ENCODE assay signal across 7 mouse cellular contexts in genomic region chr10:126957359-126958107, GRCm38 (mm10). TPM values are rescaled to one million over a fixed set of nuclear protein-coding genes. Genes with fewer than 3 reads are reported as not detected.
DNase-seq lines count a peak whose midpoint lies in the region; ATAC-seq and TF ChIP-seq lines count a peak whose summit lies in the region.

No protein-coding gene starts in this region.

- 10% methylated on average over 25 of the region's 25 CpGs for WGBS in heart, adult 2 months
- 4% methylated on average over 25 of the region's 25 CpGs for WGBS in kidney, embryonic 14.5 days
- WGBS in limb, embryonic 13.5 days = 3% methylated on average over 25 of the region's 25 CpGs
- under 1% methylated on average over 25 of the region's 25 CpGs for WGBS in midbrain, embryonic 12.5 days
- 9% methylated on average over 25 of the region's 25 CpGs for WGBS in stomach, postnatal 0 days

- TF ChIP-seq POLR2A in heart, adult 2 months (IDR thresholded peaks at IDR 0.05; ENCODE audit: insufficient read depth, low read depth, low read length) = no peak

- TF ChIP-seq EP300 in heart, adult 2 months (IDR thresholded peaks at IDR 0.05; ENCODE audit: insufficient read depth, low read depth, low read length) = no peak
- no peak for TF ChIP-seq EP300 in stomach, postnatal 0 days (optimal IDR thresholded peaks at IDR 0.05)

- no peaks in the 10 kb centered on the region for H3K79me2 ChIP-seq in heart, adult 2 months (replicated peaks; ENCODE audit: control insufficient read depth, insufficient read depth, low read length)

- H3K9ac ChIP-seq in heart, adult 2 months (ENCODE audit: low read depth, low read length) = peak overlapping the region; percentile 18; the same call in 1 of the 2 replicates
- peak overlapping the region; percentile 8; the same call in 1 of the 2 replicates for H3K9ac ChIP-seq in kidney, embryonic 14.5 days (ENCODE audit: low read depth, low read length)
- H3K9ac ChIP-seq in limb, embryonic 13.5 days = peak overlapping the region; percentile 48
- no peak overlapping the region; the same call in 1 of the 2 replicates for H3K9ac ChIP-seq in midbrain, embryonic 12.5 days (replicated peaks)
- H3K9ac ChIP-seq in stomach, postnatal 0 days (ENCODE audit: low read length) = peak overlapping the region; percentile 38

- H3K27me3 ChIP-seq in heart, adult 2 months (ENCODE audit: control insufficient read depth, insufficient read depth, low read length) = no peaks in the 10 kb centered on the region
- H3K27me3 ChIP-seq in kidney, embryonic 14.5 days (ENCODE audit: control insufficient read depth, insufficient read depth, low read length) = no peaks in the 10 kb centered on the region
- no peaks in the 10 kb centered on the region for H3K27me3 ChIP-seq in limb, embryonic 13.5 days
- peaks cover 50% of the 10 kb centered on the region for H3K27me3 ChIP-seq in midbrain, embryonic 12.5 days
- H3K27me3 ChIP-seq in stomach, postnatal 0 days (ENCODE audit: control insufficient read depth, insufficient read depth, low read length) = no peaks in the 10 kb centered on the region

- H3K4me3 ChIP-seq in heart, adult 2 months = peak overlapping the region; percentile 22; the same call in 1 of the 2 replicates
- H3K4me3 ChIP-seq in kidney, embryonic 14.5 days (ENCODE audit: low read length) = no peak overlapping the region
- peak overlapping the region; percentile 12; the same call in 1 of the 2 replicates for H3K4me3 ChIP-seq in limb, embryonic 13.5 days
- peak overlapping the region; percentile 23 for H3K4me3 ChIP-seq in midbrain, embryonic 12.5 days
- H3K4me3 ChIP-seq in stomach, postnatal 0 days (ENCODE audit: low read depth, low read length) = no peak overlapping the region

- H3K4me2 ChIP-seq in kidney, embryonic 14.5 days (replicated peaks; ENCODE audit: low read depth, low read length) = peak overlapping the region; percentile 26
- peak overlapping the region; percentile 52 for H3K4me2 ChIP-seq in limb, embryonic 13.5 days (replicated peaks)
- peak overlapping the region; percentile 47 for H3K4me2 ChIP-seq in midbrain, embryonic 12.5 days (replicated peaks)
- H3K4me2 ChIP-seq in stomach, postnatal 0 days (replicated peaks; ENCODE audit: low read depth) = peak overlapping the region; percentile 27

- TF ChIP-seq CTCF in heart, adult 2 months (IDR thresholded peaks at IDR 0.05) = no peak
- no peak for TF ChIP-seq CTCF in stomach, postnatal 0 days (IDR thresholded peaks at IDR 0.05; ENCODE audit: low read depth)

- peak; percentile 76 to 77 for DNase-seq in adrenal gland, postnatal 36 days
- peak; percentile 83 for DNase-seq in embryo, embryonic 9.5 days (ENCODE audit: extremely low spot score)
- DNase-seq in heart, adult 2 months = peak; percentile 64 to 65
- peak; percentile 58 for DNase-seq in stomach, postnatal 0 days (ENCODE audit: low spot score)

- no peaks in the 10 kb centered on the region for H3K36me3 ChIP-seq in heart, adult 2 months (ENCODE audit: control insufficient read depth, insufficient read depth, low read length)
- H3K36me3 ChIP-seq in kidney, embryonic 14.5 days (ENCODE audit: control insufficient read depth, insufficient read depth, low read length) = no peaks in the 10 kb centered on the region
- no peaks in the 10 kb centered on the region for H3K36me3 ChIP-seq in limb, embryonic 13.5 days
- no peaks in the 10 kb centered on the region for H3K36me3 ChIP-seq in midbrain, embryonic 12.5 days
- no peaks in the 10 kb centered on the region for H3K36me3 ChIP-seq in stomach, postnatal 0 days (ENCODE audit: control insufficient read depth, insufficient read depth, low read length)

- H3K27ac ChIP-seq in heart, adult 2 months = peak overlapping the region; percentile 40
- peak overlapping the region; percentile 48 for H3K27ac ChIP-seq in kidney, embryonic 14.5 days (ENCODE audit: low read depth, low read length)
- peak overlapping the region; percentile 81 for H3K27ac ChIP-seq in limb, embryonic 13.5 days
- peak overlapping the region; percentile 86 for H3K27ac ChIP-seq in midbrain, embryonic 12.5 days (replicated peaks)
- peak overlapping the region; percentile 87 for H3K27ac ChIP-seq in stomach, postnatal 0 days (replicated peaks)

- peak; percentile 68 for ATAC-seq in kidney, embryonic 14.5 days (ENCODE audit: low FRiP score, low TSS enrichment)
- peak; percentile 74 for ATAC-seq in limb, embryonic 13.5 days (ENCODE audit: low FRiP score, low read depth)
- peak; percentile 97 for ATAC-seq in midbrain, embryonic 12.5 days (ENCODE audit: low FRiP score, low read depth)
- peak; percentile 63 for ATAC-seq in stomach, postnatal 0 days (ENCODE audit: low FRiP score, low TSS enrichment)

- H3K4me1 ChIP-seq in heart, adult 2 months (ENCODE audit: control insufficient read depth, insufficient read depth, low read length) = peaks cover 5% of the 10 kb centered on the region
- H3K4me1 ChIP-seq in kidney, embryonic 14.5 days (ENCODE audit: control insufficient read depth, insufficient read depth, low read length) = peaks cover 24% of the 10 kb centered on the region
- H3K4me1 ChIP-seq in limb, embryonic 13.5 days = peaks cover 44% of the 10 kb centered on the region
- H3K4me1 ChIP-seq in midbrain, embryonic 12.5 days = peaks cover 29% of the 10 kb centered on the region
- 0 out of 2 replicates have a peak, but pooled peaks cover 4% of the 10 kb centered on the region for H3K4me1 ChIP-seq in stomach, postnatal 0 days (replicated peaks; ENCODE audit: control insufficient read depth, insufficient read depth)

- no peaks in the 10 kb centered on the region for H3K9me3 ChIP-seq in kidney, embryonic 14.5 days (ENCODE audit: control insufficient read depth, low read length)
- H3K9me3 ChIP-seq in limb, embryonic 13.5 days = no peaks in the 10 kb centered on the region
- no peaks in the 10 kb centered on the region for H3K9me3 ChIP-seq in midbrain, embryonic 12.5 days
- no peaks in the 10 kb centered on the region for H3K9me3 ChIP-seq in stomach, postnatal 0 days (ENCODE audit: control insufficient read depth, low read length)

- intact Hi-C loops in heart, adult 2 months (cut with DNase I) = no loop called here

RNA-seq across cellular contexts. Expression of gene Ctdsp2, which starts 21.0 kb away (rescaled TPM):
- 100 to 1,000 TPM; 102 to 158 TPM for total RNA-seq in adrenal gland, postnatal 36 days (2021)
- 100 to 1,000 TPM in 1 of 2 experiments, 10 to 100 TPM in 1; 82.2 to 108 TPM for total RNA-seq in heart, adult 2 months (2021)
- 85.6 and 114 TPM in 2 replicates for polyA plus RNA-seq in heart, adult 2 months (2012; rRNA removed)
- polyA plus RNA-seq in kidney, embryonic 14.5 days (2014; fragmentation: Nextera tagmentation; extraction: Ambion mirVana) = 81.1 and 112 TPM in 2 replicates
- polyA plus RNA-seq in limb, embryonic 13.5 days (2015; fragmentation: Nextera tagmentation; extraction: Ambion mirVana) = 78.2 and 78.9 TPM in 2 replicates
- polyA plus RNA-seq in midbrain, embryonic 12.5 days (2016; fragmentation: Nextera tagmentation; extraction: Ambion mirVana) = 40.1 and 45.4 TPM in 2 replicates
- 29.1 and 33.0 TPM in 2 replicates for polyA plus RNA-seq in stomach, postnatal 0 days (2015; fragmentation: Nextera tagmentation; extraction: Ambion mirVana)

RNA-seq across cellular contexts. Expression of gene Avil, which starts 43.0 kb away (rescaled TPM):
- total RNA-seq in adrenal gland, postnatal 36 days (2021) = 1 to 10 TPM; 2.7 to 4.5 TPM
- total RNA-seq in heart, adult 2 months (2021) = under 1 TPM; 0.34 to 0.48 TPM
- 0.26 and 0.29 TPM in 2 replicates for polyA plus RNA-seq in heart, adult 2 months (2012; rRNA removed)
- 0.19 and 0.20 TPM in 2 replicates for polyA plus RNA-seq in kidney, embryonic 14.5 days (2014; fragmentation: Nextera tagmentation; extraction: Ambion mirVana)
- polyA plus RNA-seq in limb, embryonic 13.5 days (2015; fragmentation: Nextera tagmentation; extraction: Ambion mirVana) = 0.32 and 0.56 TPM in 2 replicates
- polyA plus RNA-seq in midbrain, embryonic 12.5 days (2016; fragmentation: Nextera tagmentation; extraction: Ambion mirVana) = 3.1 and 3.4 TPM in 2 replicates
- polyA plus RNA-seq in stomach, postnatal 0 days (2015; fragmentation: Nextera tagmentation; extraction: Ambion mirVana) = 10.7 and 12.3 TPM in 2 replicates

RNA-seq across cellular contexts. Expression of gene Atp23, which starts 56.4 kb away (rescaled TPM):
- 1 to 10 TPM; 5.1 to 9.3 TPM for total RNA-seq in adrenal gland, postnatal 36 days (2021)
- total RNA-seq in heart, adult 2 months (2021) = 1 to 10 TPM; 4.9 to 5.5 TPM
- polyA plus RNA-seq in heart, adult 2 months (2012; rRNA removed) = 5.3 and 5.5 TPM in 2 replicates
- polyA plus RNA-seq in kidney, embryonic 14.5 days (2014; fragmentation: Nextera tagmentation; extraction: Ambion mirVana) = 22.7 and 26.8 TPM in 2 replicates
- polyA plus RNA-seq in limb, embryonic 13.5 days (2015; fragmentation: Nextera tagmentation; extraction: Ambion mirVana) = 18.9 and 20.5 TPM in 2 replicates
- polyA plus RNA-seq in midbrain, embryonic 12.5 days (2016; fragmentation: Nextera tagmentation; extraction: Ambion mirVana) = 14.4 and 15.0 TPM in 2 replicates
- polyA plus RNA-seq in stomach, postnatal 0 days (2015; fragmentation: Nextera tagmentation; extraction: Ambion mirVana) = 9.1 and 10.3 TPM in 2 replicates

Comparison
In these comparisons a context has a peak if more than half of its experiments do, and no peak if none do; other contexts are left out.
1. H3K4me3 ChIP-seq: peak in heart, adult 2 months (single experiment), limb, embryonic 13.5 days (single experiment) and midbrain, embryonic 12.5 days (single experiment); none in kidney, embryonic 14.5 days (single experiment) and stomach, postnatal 0 days (single experiment).
2. Peak in every context shown above with its lines, with median percentiles within 50 percentile points of each other: DNase-seq, H3K27ac ChIP-seq, ATAC-seq and H3K4me2 ChIP-seq.